Mouse (Mus musculus) heart, postnatal 25 days (tissue): ENCODE results near the gene Akp3. TPM values are rescaled to one million over a fixed set of nuclear protein-coding genes. Genes with fewer than 3 reads are reported as not detected.

Experiments used
- DNase-seq: peaks from one replicate; pipeline ENCODE4 v3.0.0; 2022; ENCODE audit warnings: low spot score
- intact Hi-C: fragments of 180-260 bp; cut with DNase I; formaldehyde crosslinking; loops from one replicate; pipeline ENCODE4 v1.15.1; 2025
- total RNA-seq, 2 experiments: library from RNA; stranded (reverse); gene quantifications; 2 replicates each; pipeline ENCODE4 v1.2.3; 2021

Akp3 gene
- total RNA-seq, 2 experiments from 2014 or later, result not detected

DNA sequence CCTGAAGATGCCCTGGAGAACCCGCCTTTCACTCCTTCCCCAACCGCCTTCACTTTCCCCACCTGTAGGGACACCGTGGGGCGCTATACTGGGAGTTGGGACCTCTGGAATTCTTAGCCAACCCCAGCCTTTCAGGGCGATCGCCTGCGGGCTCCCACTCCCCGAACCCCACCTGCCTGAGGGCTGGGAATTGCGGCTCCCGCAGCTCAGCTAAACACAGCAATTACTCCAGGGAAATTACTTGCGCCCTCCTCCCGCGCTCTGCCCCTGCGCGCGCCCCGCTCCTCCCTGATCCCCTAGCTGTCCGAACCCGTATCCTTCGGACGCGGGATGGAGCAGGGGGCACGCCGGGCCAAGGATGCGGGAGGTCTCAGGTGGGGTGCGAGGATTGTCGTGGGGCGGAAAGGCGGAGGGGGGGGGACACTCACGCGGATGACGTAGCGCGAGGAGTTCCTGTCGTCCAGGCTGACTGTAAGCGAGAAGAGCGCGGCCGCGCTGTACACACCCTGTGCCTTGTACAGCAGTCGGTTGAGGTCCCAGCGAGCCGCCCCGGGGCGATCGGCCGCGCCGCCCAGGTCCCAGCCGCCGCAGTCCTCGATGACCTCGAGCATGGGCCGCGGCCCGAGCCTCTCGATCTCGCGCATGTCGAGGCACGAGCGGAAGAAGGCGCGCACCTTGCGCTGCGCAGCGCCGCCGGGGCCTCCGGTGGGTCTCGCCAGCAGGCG, 29.2 kb downstream of the Akp3 start:
- intact Hi-C loops, result no loop called here
- no peak for DNase-seq

DNA sequence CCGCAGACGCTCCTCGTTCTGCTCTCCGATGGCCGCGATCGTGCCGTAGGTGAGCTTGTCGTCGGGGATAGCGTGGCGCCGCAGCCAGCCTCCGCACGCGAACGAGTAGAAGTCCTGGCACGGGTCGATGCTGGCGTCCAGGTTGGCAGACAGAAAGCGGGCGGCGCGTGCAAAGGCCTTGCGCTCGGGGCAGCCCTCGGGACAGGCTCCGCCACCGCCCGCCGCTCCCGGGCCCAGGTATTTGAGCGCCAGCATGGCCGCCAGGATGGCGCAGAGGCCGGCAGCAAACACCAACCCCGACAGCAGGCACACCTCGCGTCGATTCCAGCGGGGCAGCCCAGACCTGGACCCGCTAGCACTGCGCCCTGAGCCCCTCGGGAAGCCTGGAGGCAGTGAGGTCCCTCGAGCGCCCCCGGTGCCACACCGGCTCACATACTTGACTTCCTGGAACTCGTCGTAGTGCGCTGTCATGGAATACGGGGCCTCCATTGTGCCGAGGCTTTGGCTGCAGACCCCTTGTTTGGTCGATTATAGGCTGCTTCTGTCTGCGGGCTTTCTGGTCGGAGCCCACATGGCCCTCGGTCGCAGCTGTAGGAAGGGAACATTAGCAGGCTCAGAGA, 29.8 kb downstream of the Akp3 start:
- intact Hi-C loops, result no loop called here
- DNase-seq, result no peak

DNA sequence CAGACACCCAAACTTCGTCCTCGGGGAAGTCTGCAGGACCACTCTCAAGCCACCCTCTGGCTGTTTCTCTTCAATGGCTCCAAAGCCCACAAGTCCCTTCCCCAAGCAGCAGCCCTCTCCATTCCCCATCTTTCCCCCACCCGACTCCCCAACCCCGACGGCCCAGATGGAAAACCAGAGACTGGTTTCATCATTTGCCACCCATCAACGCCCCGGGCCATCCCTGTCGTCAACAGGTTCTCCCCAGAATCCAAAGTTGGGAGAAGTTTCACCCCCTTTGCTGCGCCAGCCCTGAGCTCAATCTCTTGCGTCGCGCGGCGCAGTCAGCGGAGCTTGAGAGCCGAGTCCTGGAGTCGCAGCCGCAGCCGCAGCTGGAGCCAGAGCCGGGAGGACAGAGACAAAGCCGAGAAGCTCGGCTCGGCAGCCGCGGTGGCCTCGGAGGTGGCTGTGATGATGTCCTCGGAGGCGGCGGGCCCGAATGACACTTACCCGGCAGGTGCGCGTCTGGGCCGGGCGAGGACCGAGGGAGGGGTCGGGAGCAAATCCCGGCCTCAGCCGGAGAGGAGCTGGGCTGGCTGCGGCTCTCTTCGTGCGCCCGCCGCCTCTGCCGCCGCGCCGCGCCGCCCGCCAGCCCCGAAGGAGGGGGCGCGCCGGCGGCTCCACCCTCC, 30.9 kb downstream of the Akp3 start:
- DNase-seq, result no peak
- intact Hi-C loops, result no loop called here

DNA sequence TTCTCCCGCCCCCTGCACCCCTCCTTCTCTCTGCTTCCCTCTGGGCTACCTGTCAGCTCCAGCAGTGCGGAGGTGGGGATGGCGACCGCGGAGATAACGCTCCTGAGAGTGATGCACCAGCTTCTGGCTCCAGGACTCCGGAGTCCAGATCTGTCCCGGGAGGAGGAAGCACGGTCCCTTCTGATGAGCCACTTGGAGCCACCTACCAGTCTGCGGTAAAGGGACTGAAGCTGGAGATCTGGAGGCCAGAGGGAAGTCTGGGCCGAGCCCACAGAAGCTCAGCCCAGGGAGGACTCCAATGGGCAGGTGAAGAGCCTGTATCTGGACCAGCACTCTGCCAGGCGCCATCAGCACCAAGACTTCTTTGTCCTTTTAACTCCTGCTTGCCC, 31.4 kb downstream of the Akp3 start, which contains the start of gene Ecel1:
Ecel1 (minus strand) TSS at position 323 of the 389 bp plus-strand sequence.
- intact Hi-C loops, result no loop called here
- no peak for DNase-seq

DNA sequence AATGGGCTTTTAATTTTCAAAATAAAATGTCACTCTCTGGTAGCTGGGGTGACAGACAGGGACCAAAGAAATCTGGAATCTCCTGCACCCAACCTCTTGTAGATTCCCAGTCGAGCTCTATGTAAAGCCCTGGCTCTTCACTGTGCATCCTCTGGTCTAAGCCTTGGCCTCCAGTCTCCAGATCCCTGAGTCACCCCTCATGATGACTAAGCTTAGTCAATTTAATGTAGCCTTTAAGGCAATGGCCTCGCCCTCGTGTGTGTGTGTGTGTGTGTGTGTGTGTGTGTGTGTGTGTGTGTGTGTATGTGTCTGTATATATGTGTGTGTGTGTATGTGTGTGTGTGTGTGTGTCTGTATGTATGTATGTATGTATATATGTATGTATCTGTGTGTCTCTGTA, 34.6 kb downstream of the Akp3 start:
- intact Hi-C loops, result no loop called here
- no peak for DNase-seq

- intact Hi-C loops, result no loop called here
- DNase-seq, result no peak
These were observed 39.5 kb downstream of the Akp3 start for GRCm38 (mm10) chr1:87164164-87164795.

DNA sequence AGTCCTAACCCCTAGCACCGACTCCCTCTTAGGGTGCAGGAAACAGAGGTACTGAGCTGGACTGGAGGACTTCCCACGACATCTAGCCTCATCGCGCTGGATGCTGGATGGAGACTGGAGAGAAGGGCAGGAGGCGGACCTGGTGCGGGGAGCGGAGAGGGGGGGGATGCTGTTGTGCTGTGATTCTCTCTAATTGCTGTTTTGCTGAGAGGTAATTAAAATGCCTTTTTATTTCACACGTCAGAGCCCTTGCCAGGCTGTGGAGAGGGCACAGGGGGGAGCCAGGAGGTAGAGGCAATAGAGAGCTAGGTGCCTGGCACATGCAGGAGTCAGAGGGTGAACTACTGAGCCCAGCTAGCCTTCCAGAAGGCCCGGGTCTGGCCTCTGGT, 40.0 kb downstream of the Akp3 start:
- no peak for DNase-seq
- intact Hi-C loops, result no loop called here

GRCm38 (mm10) chr1:87170458-87170857, 45.7 kb downstream of the Akp3 start:
- intact Hi-C loops, result no loop called here
- DNase-seq, result no peak

- DNase-seq, result no peak
- intact Hi-C loops, result no loop called here
These were observed 46.5 kb downstream of the Akp3 start for GRCm38 (mm10) chr1:87171312-87171711.

GRCm38 (mm10) chr1:87172316-87172715, 47.5 kb downstream of the Akp3 start:
- no peak for DNase-seq
- intact Hi-C loops, result no loop called here

DNA sequence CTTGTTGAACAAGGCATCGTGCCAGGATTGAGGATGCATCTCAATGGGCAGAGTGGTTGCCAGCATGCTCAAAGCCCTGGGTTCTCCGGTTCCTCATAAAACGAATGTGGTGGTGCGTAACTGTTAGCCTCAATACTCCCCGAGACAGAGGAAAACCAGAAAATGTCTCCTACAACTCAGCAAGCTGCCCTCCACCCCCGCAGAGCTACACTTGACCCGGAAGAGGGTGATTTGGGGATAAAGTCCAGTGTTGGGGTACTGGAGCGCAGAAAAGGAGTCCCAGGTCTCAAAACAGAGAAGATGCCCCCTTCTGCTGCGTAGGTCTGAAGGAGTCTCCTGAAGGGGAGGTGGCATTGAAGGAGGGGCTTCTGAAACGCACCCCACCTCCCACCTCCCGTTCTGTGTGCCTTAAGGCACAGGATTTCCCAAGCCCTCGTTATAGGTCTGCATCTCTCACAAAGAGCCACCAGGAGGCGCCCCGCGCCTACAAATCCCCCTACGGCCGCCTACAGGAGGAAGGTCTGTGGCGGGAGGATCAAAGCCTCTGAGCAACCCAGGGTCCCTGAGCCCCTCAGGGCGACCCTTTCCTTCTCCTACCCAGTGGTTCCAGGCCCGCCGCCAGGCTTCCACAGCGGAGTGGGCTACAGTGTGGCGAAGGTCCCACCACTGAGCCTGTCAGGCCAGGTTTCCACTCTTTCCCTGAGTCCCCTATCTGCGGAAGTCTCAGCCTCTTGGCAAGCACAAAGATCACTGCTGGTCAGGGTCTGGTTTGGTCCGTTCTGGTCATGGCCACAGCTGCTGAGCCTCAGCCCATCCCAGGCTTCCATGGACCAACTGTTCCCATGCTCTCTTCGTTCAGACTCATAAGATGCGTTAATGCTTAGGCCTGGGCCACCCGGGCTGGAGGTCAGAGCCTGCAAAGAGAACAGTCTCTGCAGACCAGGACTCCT, 49.5 kb downstream of the Akp3 start:
- DNase-seq, result peak; percentile 24
- intact Hi-C loops, result loop anchor here (1.0 kb wide), 1 partner anchor 13 kb away; no protein-coding TSS in a partner anchor

DNA sequence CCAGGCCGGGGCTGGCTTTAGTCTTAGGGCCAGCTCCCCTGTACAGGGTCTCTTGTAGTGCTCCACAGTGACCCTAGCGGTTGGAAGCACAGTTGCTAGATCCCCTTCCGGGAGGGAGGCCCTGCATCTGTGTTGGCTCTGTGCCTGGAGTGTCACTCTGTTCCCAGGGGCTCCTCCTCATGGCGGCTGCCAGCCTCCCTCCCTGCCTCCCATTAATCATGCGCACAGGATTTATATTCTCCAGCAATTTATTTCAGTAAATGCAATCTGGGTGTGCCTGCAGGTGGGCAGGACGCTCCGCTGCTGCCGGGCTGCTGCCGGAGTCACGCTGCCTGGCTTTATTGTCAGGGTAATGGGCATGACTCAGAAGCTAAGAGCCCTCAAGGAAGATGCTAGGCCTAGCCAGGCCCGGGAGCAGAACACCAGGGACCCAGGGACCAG, 51.1 kb downstream of the Akp3 start:
- DNase-seq, result peak; percentile 20
- intact Hi-C loops, result no loop called here

Other genes starting within 250 kb of the Akp3 start
- not detected for gene Alppl2, start 35.0 kb upstream of the Akp3 start, total RNA-seq
- gene Alpi, start 23.4 kb upstream of the Akp3 start, total RNA-seq, result not detected
- gene Ecel1, start 31.5 kb downstream of the Akp3 start, total RNA-seq, result not detected
- not detected for gene Prss56, start 58.3 kb downstream of the Akp3 start, total RNA-seq
- not detected for gene Chrnd, start 65.6 kb downstream of the Akp3 start, total RNA-seq
- not detected for gene Chrng, start 79.7 kb downstream of the Akp3 start, total RNA-seq
- gene Eif4e2, start 88.9 kb downstream of the Akp3 start, total RNA-seq, result 10 to 100 TPM; 47.5 to 52.2 TPM
- gene Efhd1, start 139.4 kb downstream of the Akp3 start, total RNA-seq, result 1 to 10 TPM; 3.2 to 3.3 TPM
- 10 to 100 TPM; 46.5 to 46.8 TPM for gene Gigyf2, start 202.0 kb downstream of the Akp3 start, total RNA-seq